Mouse (Mus musculus) cerebellum, adult 2 months (tissue): ENCODE data around the gene Nfatc2. TPM values are rescaled to one million over a fixed set of nuclear protein-coding genes. Genes with fewer than 3 reads are reported as not detected.

Experiments used
- DNase-seq, 2 experiments: peaks; one replicate each; pipeline ENCODE4 v3.0.0; 2021
- H3K27ac ChIP-seq: fragments of 200-500 bp; 2 replicates; pipeline ENCODE4 v1.5.1; 2012; ENCODE audit warnings: low read length, control low read depth, inconsistent platforms; ENCODE audit not compliant: insufficient read depth
- H3K27me3 ChIP-seq: fragments of 200-500 bp; 2 replicates; pipeline ENCODE4 v1.6.1; 2012; ENCODE audit warnings: inconsistent platforms, mild to moderate bottlenecking, low read length, moderate library complexity; ENCODE audit not compliant: control insufficient read depth, insufficient read depth
- H3K4me1 ChIP-seq: fragments of 200-500 bp; 2 replicates; pipeline ENCODE4 v1.6.1; 2011; ENCODE audit warnings: low read length; ENCODE audit not compliant: control insufficient read depth, insufficient read depth
- H3K4me3 ChIP-seq: fragments of 200-500 bp; replicated peaks from 2 replicates; pipeline ENCODE3; 2011; ENCODE audit warnings: mild to moderate bottlenecking, low read depth, low read length, control low read depth; ENCODE audit not compliant: insufficient read depth
- CTCF ChIP-seq: fragments of 200-500 bp; IDR thresholded peaks from 2 replicates; pipeline ENCODE4 v1.5.1; 2011; ENCODE audit warnings: low read depth, mild to moderate bottlenecking, control low read depth, low read length, moderate library complexity, borderline replicate concordance; ENCODE audit not compliant: insufficient read depth
- POLR2A ChIP-seq: fragments of 200-500 bp; IDR thresholded peaks from 2 replicates; pipeline ENCODE4 v1.6.1; 2011; ENCODE audit warnings: low read length, control low read depth, borderline replicate concordance; ENCODE audit not compliant: insufficient read depth
- WGBS: fragments of 180-500 bp; shearing (Covaris S2); methylation state at CpG from one replicate; pipeline ENCODE4 v1.1.7; 2018; 5-methylcytosine and 5-hydroxymethylcytosine counted together
- polyA plus RNA-seq: library from polyadenylated mRNA; depleted of rRNA; stranded (reverse); fragments of >200 nt; gene quantifications from 2 replicates; pipeline ENCODE4 v1.2.3, GENCODE M21; 2012

The Nfatc2 gene
- polyA plus RNA-seq, 1 experiment = 26.0 TPM

DNA sequence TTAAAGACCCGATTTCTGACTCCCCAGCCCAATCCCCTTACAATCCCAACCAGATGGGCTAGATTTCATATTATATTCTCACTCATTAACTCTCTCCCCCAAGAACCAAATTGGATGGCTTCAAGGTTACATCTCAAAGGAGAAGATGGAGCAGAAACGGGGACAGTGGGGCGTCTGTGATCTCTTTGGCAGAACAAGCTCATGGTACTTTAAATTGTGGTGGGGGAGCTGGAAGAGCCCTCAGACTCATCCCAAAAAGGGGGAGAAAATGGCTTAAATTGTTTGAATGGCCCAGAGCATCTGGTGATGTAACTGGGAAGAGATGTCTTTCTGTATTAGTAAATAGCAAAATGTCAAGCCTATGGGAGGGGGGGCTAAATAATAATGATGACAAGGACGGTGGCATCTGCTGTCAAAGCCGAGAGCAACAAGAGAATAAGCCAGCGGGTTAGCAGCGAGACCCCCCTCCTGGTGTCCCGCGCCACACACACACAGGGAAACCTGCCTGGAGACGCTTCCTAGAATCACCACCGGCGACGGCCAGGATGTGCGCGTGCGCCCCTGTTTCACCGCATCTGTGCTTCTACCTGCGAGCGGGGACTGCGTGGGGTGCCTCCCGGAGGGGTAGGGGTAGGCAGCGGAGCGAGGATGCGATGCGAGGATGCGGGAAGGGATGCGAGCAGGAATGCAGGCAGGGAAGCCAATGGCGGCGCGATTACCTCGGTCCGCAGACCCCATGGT is 537 bp downstream of the Nfatc2 start:
- peak in 1 of 2 experiments; percentile 55 for DNase-seq
- WGBS = 2% methylated on average over 32 of the region's 32 CpGs
- H3K27me3 ChIP-seq = no peaks in the 10 kb centered on the region
- H3K4me3 ChIP-seq = peak overlapping the region; percentile 79
- peak overlapping the region; percentile 60 for H3K27ac ChIP-seq
- TF ChIP-seq CTCF (no peak), POLR2A (no peak)
- peaks cover 11% of the 10 kb centered on the region for H3K4me1 ChIP-seq

- Histone ChIP-seq H3K27ac (no peak overlapping the region), H3K4me3 (no peak overlapping the region), H3K27me3 (no peaks in the 10 kb centered on the region), H3K4me1 (peaks cover 19% of the 10 kb centered on the region)
- no peak for TF ChIP-seq POLR2A
- no peak for TF ChIP-seq CTCF
- no peak for DNase-seq
- 31% methylated on average over 7 of the region's 7 CpGs for WGBS
Observed at GRCm38 (mm10) chr2:168595693-168596092, 5.8 kb downstream of the Nfatc2 start.

DNA sequence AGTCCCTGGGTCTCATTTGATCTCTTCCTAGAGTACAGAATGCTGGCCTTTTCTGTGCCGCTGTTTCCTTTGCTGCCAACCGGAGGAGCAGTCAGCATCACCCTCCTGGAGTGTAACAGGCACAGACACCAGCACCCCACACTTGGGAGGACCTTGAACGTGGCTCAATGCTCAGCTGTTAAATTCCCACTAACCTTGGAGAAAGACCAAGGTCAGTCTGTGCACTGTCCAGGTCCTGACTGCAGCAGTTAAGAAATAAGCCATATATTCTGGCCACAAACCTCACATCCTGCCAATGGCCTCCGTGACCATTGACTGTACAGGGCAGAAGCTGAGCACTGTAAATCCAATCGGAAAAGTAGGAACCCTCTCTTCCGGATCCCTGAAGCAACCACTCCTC is 7.8 kb downstream of the Nfatc2 start:
- Histone ChIP-seq H3K27me3 (no peaks in the 10 kb centered on the region), H3K4me1 (peaks cover 19% of the 10 kb centered on the region), H3K4me3 (no peak overlapping the region), H3K27ac (no peak overlapping the region)
- TF ChIP-seq CTCF = no peak
- no peak for TF ChIP-seq POLR2A
- DNase-seq = no peak
- 79% methylated on average over 6 of the region's 6 CpGs for WGBS

- Histone ChIP-seq H3K27me3 (no peaks in the 10 kb centered on the region), H3K27ac (no peak overlapping the region), H3K4me1 (peaks cover 21% of the 10 kb centered on the region), H3K4me3 (no peak overlapping the region)
- 81% methylated on average over 5 of the region's 5 CpGs for WGBS
- DNase-seq = no peak
- TF ChIP-seq POLR2A (no peak), CTCF (no peak)
Observed at GRCm38 (mm10) chr2:168593004-168593403, 8.5 kb downstream of the Nfatc2 start.

- Histone ChIP-seq H3K4me3 (no peak overlapping the region), H3K4me1 (peaks cover 26% of the 10 kb centered on the region), H3K27ac (no peak overlapping the region), H3K27me3 (no peaks in the 10 kb centered on the region)
- 97% methylated on average over 2 of the region's 2 CpGs for WGBS
- TF ChIP-seq CTCF = no peak
- no peak for TF ChIP-seq POLR2A
- DNase-seq = no peak
Observed at GRCm38 (mm10) chr2:168591076-168591475, 10.4 kb downstream of the Nfatc2 start.

DNA sequence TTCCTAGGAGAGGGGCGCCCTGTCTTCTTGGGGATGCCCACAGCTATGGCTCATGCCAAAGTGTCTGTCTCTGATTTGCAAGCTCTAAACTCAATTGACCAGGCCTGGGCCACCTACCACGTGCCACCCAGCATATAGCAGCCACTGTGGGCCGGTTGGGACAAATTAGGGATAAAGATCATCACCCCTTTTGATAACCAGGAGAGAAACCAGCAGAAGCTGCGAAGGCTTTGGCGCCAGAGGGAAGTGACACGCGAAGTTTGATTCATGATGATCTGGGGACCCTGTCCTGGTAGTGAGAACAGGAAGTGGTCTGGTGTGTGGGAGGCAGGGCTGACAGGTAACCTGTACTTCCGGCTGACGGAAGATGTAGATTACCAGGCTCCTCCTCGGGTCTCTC is 10.9 kb downstream of the Nfatc2 start:
- no peak overlapping the region for H3K27ac ChIP-seq
- peaks cover 25% of the 10 kb centered on the region for H3K4me1 ChIP-seq
- 71% methylated on average over 10 of the region's 10 CpGs for WGBS
- DNase-seq = no peak
- TF ChIP-seq POLR2A (no peak), CTCF (no peak)
- H3K27me3 ChIP-seq = no peaks in the 10 kb centered on the region
- H3K4me3 ChIP-seq = no peak overlapping the region

GRCm38 (mm10) chr2:168590168-168590551 is 11.3 kb downstream of the Nfatc2 start:
- Histone ChIP-seq H3K4me1 (peaks cover 28% of the 10 kb centered on the region), H3K27me3 (no peaks in the 10 kb centered on the region), H3K27ac (no peak overlapping the region), H3K4me3 (no peak overlapping the region)
- DNase-seq = no peak
- 20% methylated on average over 29 of the region's 38 CpGs for WGBS
- no peak for TF ChIP-seq CTCF
- TF ChIP-seq POLR2A = no peak
